Mouse (Mus musculus): ENCODE measurements at regions not wholly inside any gene's neighbourhood (a gene's known extent, or its start where the extent isn't known, plus 50 kb on each side); places are given as distances from the start of the nearest gene placed in this dataset.

DNA sequence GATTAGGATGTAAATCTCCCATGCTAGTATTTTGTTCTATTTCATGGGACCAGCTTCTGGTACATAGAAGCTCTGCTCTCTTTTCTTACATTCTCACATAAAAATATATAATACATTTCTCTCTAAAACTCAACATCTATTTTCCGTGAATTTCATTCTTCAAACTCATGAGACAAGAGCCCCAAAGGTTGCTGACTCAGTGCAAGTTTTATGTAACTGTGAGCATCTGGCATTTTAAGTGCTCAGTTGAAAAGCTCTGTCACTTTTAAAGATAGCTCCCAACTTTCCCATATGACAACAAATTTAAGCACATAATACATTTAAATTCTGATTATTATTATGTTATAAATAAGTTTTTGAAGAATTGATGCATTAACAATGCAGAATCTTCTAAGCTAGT, 268.5 kb downstream of the AW209491 start:
- Histone ChIP-seq H3K27me3 (ENCODE audit: poor library complexity, severe bottlenecking) (no peaks in the 10 kb centered on the region), H3K4me1 (no peaks in the 10 kb centered on the region), H3K27ac (no peak overlapping the region), H3K4me3 (no peak overlapping the region), H3K36me3 (replicated peaks) (no peaks in the 10 kb centered on the region), H3K9me3 (no peaks in the 10 kb centered on the region)
- DNase-seq (ENCODE audit: extremely low spot score, low spot score): no peak
- 82% methylated on average over 1 of the region's 1 CpGs for WGBS

DNA sequence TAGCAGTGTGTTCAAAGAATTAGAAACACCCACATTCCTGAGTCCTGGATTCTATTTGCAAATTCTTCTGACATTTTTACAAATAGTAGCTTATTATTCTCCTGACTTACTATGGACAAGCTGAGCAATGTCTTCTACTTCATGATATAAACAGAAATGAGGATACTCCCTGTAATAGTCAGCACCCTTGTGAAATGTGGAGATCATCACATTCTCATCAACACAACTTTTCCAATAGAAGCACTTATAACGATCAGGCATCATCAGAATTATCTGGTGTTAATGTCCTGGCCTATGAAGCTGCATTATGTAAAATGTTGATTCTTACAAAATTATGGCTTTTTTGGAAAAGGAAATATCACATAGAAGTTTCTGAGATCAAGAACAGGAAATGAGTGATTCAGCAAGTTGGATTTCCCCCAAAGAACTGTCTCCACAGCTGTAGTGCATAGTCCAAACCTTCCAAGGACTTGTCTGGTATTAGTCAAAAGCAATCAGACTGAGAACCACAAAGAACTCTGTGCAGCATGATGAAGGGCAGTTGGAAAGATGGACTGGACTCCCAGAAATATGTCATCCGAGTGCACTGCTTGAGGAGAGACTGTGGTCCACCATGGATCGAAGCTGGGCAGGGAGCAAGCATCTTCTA, 300.3 kb downstream of the AW209491 start:
- Histone ChIP-seq H3K4me3 (no peak overlapping the region), H3K36me3 (replicated peaks) (no peaks in the 10 kb centered on the region), H3K27ac (no peak overlapping the region), H3K9me3 (no peaks in the 10 kb centered on the region), H3K4me1 (no peaks in the 10 kb centered on the region), H3K27me3 (ENCODE audit: poor library complexity, severe bottlenecking) (no peaks in the 10 kb centered on the region)
- 91% methylated on average over 3 of the region's 3 CpGs for WGBS
- no peak for DNase-seq (ENCODE audit: extremely low spot score, low spot score)

DNA sequence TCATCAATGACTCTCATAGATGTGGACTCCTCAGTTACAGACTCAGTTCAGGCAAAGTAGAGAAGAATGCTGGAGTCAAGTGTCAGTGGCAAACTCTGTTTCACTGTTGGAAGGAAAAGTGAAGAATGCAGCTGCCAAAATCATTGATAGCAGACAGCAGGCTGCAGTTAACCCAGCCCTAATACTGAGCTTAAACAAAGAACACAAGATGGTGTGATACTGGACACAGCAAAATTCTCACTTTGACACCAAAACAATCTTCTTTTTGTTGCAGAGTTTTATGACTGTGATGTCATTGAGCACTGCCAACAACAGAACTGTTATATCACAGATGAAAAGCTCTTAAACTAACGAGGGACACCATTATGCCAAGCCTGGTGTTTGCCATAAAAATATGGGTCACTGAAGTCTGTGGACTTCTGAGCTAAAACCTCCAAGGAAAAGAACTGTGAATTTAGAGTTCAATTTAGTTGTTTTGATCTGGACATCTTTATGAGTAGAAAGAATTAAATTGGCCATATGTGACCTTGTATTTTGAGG, 336.3 kb downstream of the AW209491 start:
- Histone ChIP-seq H3K9me3 (no peaks in the 10 kb centered on the region), H3K4me1 (no peaks in the 10 kb centered on the region), H3K27me3 (ENCODE audit: poor library complexity, severe bottlenecking) (no peaks in the 10 kb centered on the region), H3K4me3 (no peak overlapping the region), H3K27ac (no peak overlapping the region), H3K36me3 (replicated peaks) (no peaks in the 10 kb centered on the region)
- 69% methylated on average over 1 of the region's 1 CpGs for WGBS
- DNase-seq (ENCODE audit: extremely low spot score, low spot score): no peak

DNA sequence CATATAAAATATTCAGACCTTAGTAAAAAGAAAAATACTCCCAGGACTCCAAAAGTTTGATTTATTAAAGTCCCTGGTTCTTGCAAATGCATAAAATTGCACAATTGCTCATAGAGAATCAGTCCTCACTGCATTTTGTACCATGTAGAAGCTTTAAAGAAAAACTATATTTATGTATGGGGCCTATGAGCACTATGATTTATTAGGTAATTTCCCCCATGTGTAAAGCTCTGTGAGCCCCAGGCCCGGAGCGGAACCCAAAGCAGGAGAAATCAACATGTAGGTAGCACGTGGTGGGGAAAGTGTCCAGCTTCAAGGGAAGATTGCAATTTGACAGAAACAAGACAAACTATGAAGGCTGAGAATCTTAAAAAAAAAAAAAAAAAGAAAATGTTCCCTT, 372.7 kb downstream of the AW209491 start:
- WGBS: 91% methylated on average over 3 of the region's 3 CpGs
- no peak overlapping the region for H3K4me3 ChIP-seq
- H3K27ac ChIP-seq: no peak overlapping the region
- H3K9me3 ChIP-seq: no peaks in the 10 kb centered on the region
- no peaks in the 10 kb centered on the region for H3K27me3 ChIP-seq (ENCODE audit: poor library complexity, severe bottlenecking)
- DNase-seq (ENCODE audit: extremely low spot score, low spot score): no peak
- no peaks in the 10 kb centered on the region for H3K36me3 ChIP-seq (replicated peaks)
- H3K4me1 ChIP-seq: no peaks in the 10 kb centered on the region

DNA sequence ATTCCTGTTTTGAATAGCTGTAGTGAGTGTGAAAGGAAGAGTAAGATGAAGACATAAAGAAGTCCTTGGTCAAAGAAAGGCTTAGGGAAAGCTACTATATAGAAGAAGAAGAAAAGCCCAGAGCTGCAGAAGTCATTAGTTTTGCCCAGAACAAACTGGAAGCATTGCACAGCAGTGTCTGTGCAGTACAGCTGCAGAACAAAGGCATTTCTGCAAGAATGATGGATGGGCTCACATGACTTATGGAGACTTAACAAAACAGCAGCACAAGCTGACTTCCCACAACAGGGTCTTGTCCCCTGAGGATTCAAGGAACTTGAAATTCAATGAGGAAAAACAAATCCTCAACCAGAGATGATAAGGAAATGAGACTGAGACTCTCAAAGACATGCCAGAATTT, 381.7 kb downstream of the AW209491 start:
- no peak for DNase-seq (ENCODE audit: extremely low spot score, low spot score)

DNA sequence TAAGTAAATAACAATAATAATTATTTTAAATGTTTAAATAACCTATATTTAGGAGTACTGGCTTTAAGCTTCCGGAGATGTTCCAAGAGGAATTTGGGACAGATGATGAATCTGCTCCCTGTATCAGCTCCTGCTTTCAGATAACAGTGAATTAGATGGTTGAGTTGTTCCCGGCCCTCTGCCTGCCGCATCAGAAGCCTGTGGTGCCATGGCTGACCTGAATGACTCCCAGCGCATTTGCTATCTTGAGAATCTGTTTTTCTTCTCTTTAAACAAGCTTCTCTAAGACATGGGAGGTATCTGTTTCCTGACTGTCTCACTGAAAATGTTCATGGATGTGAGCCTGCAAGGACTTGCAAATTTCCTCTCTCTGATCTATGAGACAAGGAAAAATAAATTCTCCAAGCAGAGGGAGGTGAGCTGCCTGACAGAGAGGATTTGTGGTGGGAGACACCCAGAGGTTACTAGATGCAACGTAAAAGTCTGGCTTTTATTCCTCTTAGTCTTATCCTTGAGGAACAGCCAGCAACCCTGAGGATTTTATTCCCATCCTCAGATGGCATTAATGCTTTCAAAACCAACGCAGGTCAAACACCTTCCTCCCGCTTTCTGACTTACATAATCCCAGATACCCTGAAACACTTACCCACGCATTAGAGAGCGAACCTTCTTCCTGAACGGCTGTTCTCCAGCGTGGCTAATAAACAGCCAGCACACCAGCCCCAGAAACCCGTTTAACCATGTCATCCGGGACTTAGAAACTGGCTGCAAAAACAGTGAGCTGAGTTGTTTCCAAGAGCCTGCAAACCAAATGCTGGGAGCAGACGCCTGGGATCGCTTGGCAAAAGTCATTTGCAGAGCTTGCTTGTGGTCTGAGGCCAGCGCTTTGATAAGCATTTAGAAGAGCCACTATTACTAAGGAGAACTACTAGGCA, 389.1 kb downstream of the AW209491 start:
- WGBS: 74% methylated on average over 16 of the region's 16 CpGs

More for the DNA sequence above, 381.7 kb downstream of the AW209491 start:
- no peaks in the 10 kb centered on the region for H3K27me3 ChIP-seq (ENCODE audit: poor library complexity, severe bottlenecking)
- H3K4me3 ChIP-seq: no peak overlapping the region
- no peaks in the 10 kb centered on the region for H3K9me3 ChIP-seq
- H3K4me1 ChIP-seq: no peaks in the 10 kb centered on the region
- H3K36me3 ChIP-seq (replicated peaks): no peaks in the 10 kb centered on the region
- no peak overlapping the region for H3K27ac ChIP-seq

DNA sequence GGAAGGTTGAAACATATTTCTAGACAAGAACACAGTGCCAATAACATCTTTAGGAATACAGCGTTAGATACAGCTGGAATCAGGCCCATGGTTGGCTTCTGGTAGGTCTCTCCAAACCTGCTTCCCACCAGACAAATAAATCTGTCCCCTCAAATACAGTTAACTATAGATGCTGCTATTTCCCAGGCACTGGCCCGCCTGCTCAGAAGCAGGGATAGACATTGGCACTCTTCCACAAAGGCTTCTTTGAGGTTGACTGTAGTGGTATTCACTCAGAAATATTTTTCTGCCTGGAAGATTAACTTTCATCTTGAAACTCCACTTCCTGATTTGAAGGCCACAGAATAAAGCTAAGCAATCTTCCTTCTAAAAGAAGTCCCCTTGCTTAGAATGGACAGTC, 396.6 kb downstream of the AW209491 start:
- H3K27me3 ChIP-seq (ENCODE audit: poor library complexity, severe bottlenecking): no peaks in the 10 kb centered on the region
- no peaks in the 10 kb centered on the region for H3K4me1 ChIP-seq
- H3K27ac ChIP-seq: no peak overlapping the region
- no peak overlapping the region for H3K4me3 ChIP-seq
- no peaks in the 10 kb centered on the region for H3K36me3 ChIP-seq (replicated peaks)
- no peak for DNase-seq (ENCODE audit: extremely low spot score, low spot score)
- WGBS: 87% methylated on average over 2 of the region's 2 CpGs
- H3K9me3 ChIP-seq: no peaks in the 10 kb centered on the region

More for the DNA sequence above, 389.1 kb downstream of the AW209491 start:
- H3K36me3 ChIP-seq (replicated peaks): no peaks in the 10 kb centered on the region
- no peaks in the 10 kb centered on the region for H3K9me3 ChIP-seq
- no peaks in the 10 kb centered on the region for H3K4me1 ChIP-seq
- DNase-seq (ENCODE audit: extremely low spot score, low spot score): no peak
- H3K4me3 ChIP-seq: no peak overlapping the region
- no peaks in the 10 kb centered on the region for H3K27me3 ChIP-seq (ENCODE audit: poor library complexity, severe bottlenecking)
- H3K27ac ChIP-seq: no peak overlapping the region

DNA sequence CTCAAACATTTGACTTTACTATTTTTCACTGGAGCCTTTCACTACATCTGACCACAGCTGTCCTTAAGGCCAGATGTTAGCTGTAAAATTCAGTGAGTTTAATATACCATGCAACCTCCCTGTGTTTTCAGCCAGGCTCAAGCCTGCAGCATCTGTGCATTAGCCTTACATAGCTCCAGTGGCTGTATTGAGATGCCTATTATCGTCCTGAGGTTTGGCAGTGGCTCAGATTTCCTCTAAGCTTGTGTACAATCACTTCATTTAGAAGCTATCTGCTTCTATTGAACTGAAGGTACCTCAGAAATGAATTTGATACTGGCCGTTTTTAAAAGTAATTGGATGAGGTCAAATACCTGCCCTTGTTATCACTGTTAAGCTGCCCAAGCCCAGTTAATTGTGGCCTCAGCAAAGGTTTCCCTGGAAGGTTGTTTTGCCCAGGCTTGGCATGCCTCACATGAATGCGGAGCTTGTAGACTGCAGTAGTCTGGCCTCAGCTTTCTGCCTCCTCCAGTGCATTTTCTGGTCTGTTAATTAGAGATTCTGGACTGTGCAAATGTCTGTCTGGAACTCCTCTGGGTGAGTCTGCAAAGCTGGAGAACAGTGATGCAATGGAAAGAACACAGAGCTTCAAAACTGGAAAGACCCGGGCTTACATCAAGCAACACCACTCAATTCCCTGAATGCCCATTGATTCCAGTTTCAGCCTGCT, 410.2 kb upstream of the Gli3 start:
- H3K4me3 ChIP-seq: no peak overlapping the region
- peaks cover 12% of the 10 kb centered on the region for H3K4me1 ChIP-seq
- H3K27me3 ChIP-seq (ENCODE audit: poor library complexity, severe bottlenecking): no peaks in the 10 kb centered on the region
- H3K36me3 ChIP-seq (replicated peaks): no peaks in the 10 kb centered on the region
- peak overlapping the region; percentile 65; the same call in 1 of the 2 replicates for H3K27ac ChIP-seq
- DNase-seq (ENCODE audit: extremely low spot score, low spot score): peak; percentile 17
- H3K9me3 ChIP-seq: no peaks in the 10 kb centered on the region
- 31% methylated on average over 4 of the region's 4 CpGs for WGBS

DNA sequence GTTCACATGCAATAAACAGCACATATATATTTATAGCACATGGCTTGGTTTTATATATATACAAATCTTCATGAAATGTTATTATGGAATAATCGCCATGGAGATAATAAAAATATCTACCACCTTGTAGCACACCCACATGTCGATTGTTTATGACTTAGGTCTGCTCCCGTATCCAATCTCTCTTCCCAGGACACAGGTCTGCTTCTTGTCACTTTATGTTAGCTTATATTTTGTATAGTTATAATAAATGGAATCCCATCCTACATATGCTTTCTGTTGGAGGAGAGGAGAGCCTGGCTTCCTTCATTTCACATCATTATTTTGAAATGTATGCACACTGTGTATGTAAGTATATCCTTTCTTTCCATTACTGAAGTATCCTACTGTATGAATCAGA, 408.3 kb upstream of the Gli3 start:
- no peak for DNase-seq (ENCODE audit: extremely low spot score, low spot score)
- Histone ChIP-seq H3K36me3 (replicated peaks) (no peaks in the 10 kb centered on the region), H3K27ac (no peak overlapping the region), H3K27me3 (ENCODE audit: poor library complexity, severe bottlenecking) (no peaks in the 10 kb centered on the region), H3K9me3 (no peaks in the 10 kb centered on the region), H3K4me1 (peaks cover 12% of the 10 kb centered on the region), H3K4me3 (no peak overlapping the region)
- WGBS: 93% methylated on average over 3 of the region's 3 CpGs

DNA sequence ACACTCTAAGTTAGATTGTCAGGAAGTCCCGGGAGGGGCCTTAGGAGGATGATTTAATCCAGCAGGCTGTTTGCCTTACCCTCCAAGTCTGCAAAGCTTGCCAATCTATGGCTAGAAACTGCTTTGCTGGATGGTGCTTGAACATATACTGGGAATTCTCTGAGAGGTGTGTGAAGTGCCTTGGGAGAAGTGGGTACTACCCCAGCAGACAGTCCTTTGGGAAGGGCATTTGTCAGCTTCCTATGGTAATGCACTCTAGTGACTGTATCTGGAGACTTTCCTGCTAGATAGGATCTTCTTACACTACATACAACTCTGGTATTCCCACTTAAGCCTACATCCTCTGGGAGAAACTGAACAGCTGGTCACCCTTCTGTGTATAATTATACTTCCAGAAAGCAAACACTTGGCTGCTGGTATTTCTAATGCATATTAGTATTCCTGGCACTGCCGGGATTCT, 384.4 kb upstream of the Gli3 start:
- no peak for DNase-seq (ENCODE audit: extremely low spot score, low spot score)
- Histone ChIP-seq H3K4me1 (no peaks in the 10 kb centered on the region), H3K27me3 (ENCODE audit: poor library complexity, severe bottlenecking) (no peaks in the 10 kb centered on the region), H3K9me3 (no peaks in the 10 kb centered on the region), H3K27ac (no peak overlapping the region), H3K4me3 (no peak overlapping the region), H3K36me3 (replicated peaks) (no peaks in the 10 kb centered on the region)
- 96% methylated on average over 2 of the region's 2 CpGs for WGBS

DNA sequence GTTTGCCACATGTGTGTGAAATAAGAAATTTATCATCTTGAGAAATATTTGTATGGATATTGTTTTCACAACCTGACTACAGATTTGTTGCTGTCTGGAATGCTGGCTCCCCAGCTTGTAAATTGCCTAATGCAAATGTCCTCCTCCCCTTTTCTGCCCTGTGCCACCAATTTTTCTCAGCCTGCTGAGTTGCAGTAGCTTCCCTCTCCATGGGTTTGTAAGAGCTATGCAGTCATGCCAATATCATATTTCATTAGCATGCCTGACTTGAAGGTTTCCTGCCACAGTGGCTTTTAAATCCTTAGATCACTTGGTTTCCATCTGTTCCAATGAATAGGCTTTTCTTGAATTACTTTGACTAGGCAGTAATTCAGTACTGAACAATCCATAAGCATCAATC, 383.9 kb upstream of the Gli3 start:
- no peak for DNase-seq (ENCODE audit: extremely low spot score, low spot score)
- H3K4me1 ChIP-seq: no peaks in the 10 kb centered on the region
- H3K27ac ChIP-seq: no peak overlapping the region
- H3K27me3 ChIP-seq (ENCODE audit: poor library complexity, severe bottlenecking): no peaks in the 10 kb centered on the region
- no peak overlapping the region for H3K4me3 ChIP-seq
- no peaks in the 10 kb centered on the region for H3K36me3 ChIP-seq (replicated peaks)
- no peaks in the 10 kb centered on the region for H3K9me3 ChIP-seq

DNA sequence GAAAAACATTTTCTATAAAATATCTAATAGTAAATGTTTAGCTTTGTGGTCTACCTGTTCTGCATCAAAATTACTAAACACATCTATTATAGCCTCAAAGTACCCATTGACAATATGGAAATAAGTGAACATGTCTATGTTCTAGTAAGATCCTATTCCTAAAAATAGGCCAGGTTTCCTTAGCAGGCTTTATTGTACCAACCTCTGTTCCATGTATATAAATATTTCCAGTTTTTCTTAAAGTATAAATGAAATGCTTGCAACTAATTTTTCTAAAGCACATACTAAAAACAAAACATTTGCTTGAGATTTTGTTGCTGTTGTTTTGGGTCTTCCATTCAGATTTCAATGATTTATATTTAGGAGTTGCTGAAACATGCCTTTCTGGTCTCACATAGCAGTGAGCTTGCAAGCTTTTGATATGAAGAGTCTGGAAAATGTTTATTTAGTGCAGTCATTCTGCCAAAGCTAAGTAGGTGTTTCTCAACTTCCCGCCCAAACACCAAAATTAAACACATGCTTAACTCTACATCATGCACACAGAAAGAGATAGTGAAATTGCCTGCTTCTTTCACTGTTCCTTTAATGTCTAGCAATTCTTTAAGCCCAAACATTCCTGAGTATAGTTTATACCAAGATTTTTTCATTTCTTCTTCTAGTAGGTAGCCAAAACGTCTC, 380.6 kb upstream of the Gli3 start:
- Histone ChIP-seq H3K36me3 (replicated peaks) (no peaks in the 10 kb centered on the region), H3K4me1 (no peaks in the 10 kb centered on the region), H3K9me3 (no peaks in the 10 kb centered on the region), H3K4me3 (no peak overlapping the region), H3K27me3 (ENCODE audit: poor library complexity, severe bottlenecking) (no peaks in the 10 kb centered on the region), H3K27ac (no peak overlapping the region)
- 87% methylated on average over 2 of the region's 2 CpGs for WGBS
- no peak for DNase-seq (ENCODE audit: extremely low spot score, low spot score)

Data from forebrain, embryonic 10.5 days (tissue).